Mouse (Mus musculus) embryonic facial prominence, embryonic 14.5 days (tissue): ENCODE results near the gene Kdm4b. TPM values are rescaled to one million over a fixed set of nuclear protein-coding genes. Genes with fewer than 3 reads are reported as not detected.

Experiments used
- ATAC-seq: fragments of 200-750 bp; cut with Nextera tagmentation; 2 replicates; pipeline ENCODE4 v1.8.0; 2017; ENCODE audit warnings: low read depth, moderate number of reproducible peaks, moderate TSS enrichment
- DNase-seq: peaks from one replicate; pipeline ENCODE4 v3.0.0-alpha.2; 2015; ENCODE audit warnings: low spot score
- H3K27ac ChIP-seq: fragments of 300-500 bp; sonication (generic); replicated peaks from 2 replicates; pipeline ENCODE4 v1.5.1; 2014; ENCODE audit warnings: low read depth, mild to moderate bottlenecking, low read length, moderate library complexity
- H3K27me3 ChIP-seq: fragments of 300-500 bp; sonication (generic); replicated peaks from 2 replicates; pipeline ENCODE4 v1.6.1; 2014; ENCODE audit warnings: low read length; ENCODE audit not compliant: control insufficient read depth, insufficient read depth
- H3K36me3 ChIP-seq: fragments of 300-500 bp; sonication (generic); 2 replicates; pipeline ENCODE4 v1.6.1; 2014; ENCODE audit warnings: low read length, mixed read lengths; ENCODE audit not compliant: control insufficient read depth, insufficient read depth
- H3K4me1 ChIP-seq: fragments of 300-500 bp; sonication (generic); 2 replicates; pipeline ENCODE4 v1.6.1; 2014; ENCODE audit warnings: antibody characterized with exemption, low read length; ENCODE audit not compliant: control insufficient read depth, insufficient read depth
- H3K4me2 ChIP-seq: fragments of 300-500 bp; sonication (generic); 2 replicates; pipeline ENCODE4 v1.6.1; 2014; ENCODE audit warnings: low read depth, mild to moderate bottlenecking, low read length, moderate library complexity, mixed read lengths
- H3K4me3 ChIP-seq: fragments of 300-500 bp; sonication (generic); 2 replicates; pipeline ENCODE4 v1.5.1; 2014; ENCODE audit warnings: low read depth, mild to moderate bottlenecking, low read length
- H3K9ac ChIP-seq: fragments of 300-500 bp; sonication (generic); 2 replicates; pipeline ENCODE4 v1.6.1; 2014; ENCODE audit warnings: low read depth, mild to moderate bottlenecking, low read length, moderate library complexity, mixed read lengths
- H3K9me3 ChIP-seq: fragments of 300-500 bp; sonication (generic); 2 replicates; pipeline ENCODE4 v1.6.1; 2016; ENCODE audit warnings: low read length; ENCODE audit not compliant: control insufficient read depth
- WGBS: fragments of 180-500 bp; shearing (Covaris S2); extraction: QIAGEN DNeasy Blood & Tissue Kit; methylation state at CpG from one replicate; pipeline ENCODE4 v1.1.7; 2014; 5-methylcytosine and 5-hydroxymethylcytosine counted together
- polyA plus RNA-seq: library from polyadenylated mRNA; unstranded; fragments of >200 nt; fragmentation: Nextera tagmentation; extraction: Ambion mirVana; gene quantifications from 2 replicates; pipeline ENCODE4 v1.2.1, GENCODE M21; 2014

Gene Kdm4b
- polyA plus RNA-seq, 1 experiment from 2014 or later = 29.1 TPM

DNA sequence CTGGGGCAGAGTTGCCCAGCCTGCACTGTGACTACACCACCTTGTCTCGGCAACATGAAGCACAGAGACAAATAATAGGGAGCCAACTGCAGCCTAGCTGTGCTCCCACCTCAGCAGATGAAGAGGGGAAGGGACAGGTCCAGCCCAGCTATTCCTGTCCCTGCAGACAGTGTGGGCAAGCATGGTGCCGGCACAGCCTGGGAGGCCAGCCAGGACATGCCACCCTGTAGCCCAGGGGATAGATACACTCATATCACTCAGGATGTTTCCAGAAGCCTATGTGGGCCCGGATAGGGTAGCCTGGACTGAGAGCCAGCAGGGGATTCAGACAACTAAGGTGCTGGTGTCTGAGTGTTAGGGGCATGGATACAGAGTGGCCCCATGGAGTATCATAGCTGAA lies 74.4 kb downstream of the Kdm4b start:
- ATAC-seq (no peak), DNase-seq (no peak)
- no peak overlapping the region for H3K4me2 ChIP-seq
- WGBS = 88% methylated on average over 3 of the region's 3 CpGs
- H3K9me3 ChIP-seq = no peaks in the 10 kb centered on the region
- H3K4me3 ChIP-seq = no peak overlapping the region
- H3K27ac ChIP-seq = no peak overlapping the region
- H3K27me3 ChIP-seq = no peaks in the 10 kb centered on the region
- H3K4me1 ChIP-seq = no peaks in the 10 kb centered on the region
- H3K36me3 ChIP-seq = peaks cover 88% of the 10 kb centered on the region
- H3K9ac ChIP-seq = no peak overlapping the region

DNA sequence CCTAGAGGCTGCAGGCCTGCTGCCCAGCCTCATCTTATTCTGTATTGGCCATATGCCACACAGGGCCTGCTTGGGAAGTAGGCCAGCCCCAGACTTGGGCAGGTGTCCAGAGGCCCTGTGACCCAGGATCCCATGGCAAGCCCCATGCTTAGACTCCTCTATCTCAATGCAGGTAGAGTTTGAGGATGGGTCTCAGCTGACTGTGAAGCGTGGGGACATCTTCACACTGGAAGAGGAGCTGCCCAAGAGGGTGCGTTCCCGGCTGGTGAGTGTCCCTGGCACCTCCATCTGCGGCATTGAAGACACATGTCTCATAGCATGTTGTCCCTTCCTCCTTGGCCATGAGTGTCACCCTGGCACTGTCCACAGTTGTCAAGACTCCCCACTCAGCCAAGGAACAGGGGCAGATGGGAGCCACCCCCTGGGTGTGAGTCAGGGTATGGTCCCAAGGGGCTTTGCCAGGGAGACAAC lies 75.2 kb downstream of the Kdm4b start:
- 98% methylated on average over 4 of the region's 4 CpGs for WGBS
- peaks cover 80% of the 10 kb centered on the region for H3K36me3 ChIP-seq

DNA sequence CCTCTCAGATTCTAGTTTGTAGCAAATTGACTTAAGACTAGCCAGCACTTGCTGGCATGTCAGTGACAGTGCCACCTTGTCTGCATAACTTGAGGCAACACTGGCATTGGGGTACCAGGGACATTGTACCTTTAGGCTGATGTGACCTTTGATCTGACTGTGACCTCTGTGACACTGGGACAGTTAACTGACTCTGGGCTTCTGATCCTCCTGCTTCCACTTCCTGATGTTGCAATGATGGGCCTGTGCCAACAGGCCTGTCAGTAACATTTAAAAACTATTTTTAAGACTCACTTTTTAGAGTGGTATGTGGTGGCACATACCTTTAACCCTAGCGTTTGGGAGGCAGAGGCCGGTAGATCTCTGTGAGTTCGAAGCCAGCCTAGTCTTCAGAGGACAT lies 79.5 kb downstream of the Kdm4b start:
- ATAC-seq = no peak
- H3K4me2 ChIP-seq = no peak overlapping the region
- H3K9me3 ChIP-seq = no peaks in the 10 kb centered on the region
- no peaks in the 10 kb centered on the region for H3K27me3 ChIP-seq
- H3K4me3 ChIP-seq = no peak overlapping the region
- 88% methylated on average over 3 of the region's 3 CpGs for WGBS
- no peak overlapping the region for H3K9ac ChIP-seq
- no peak overlapping the region for H3K27ac ChIP-seq
- peaks cover 7% of the 10 kb centered on the region; the same call in 1 of the 2 replicates for H3K4me1 ChIP-seq
- peaks cover 49% of the 10 kb centered on the region for H3K36me3 ChIP-seq
- no peak for DNase-seq

More for the DNA sequence above, 75.2 kb downstream of the Kdm4b start:
- no peaks in the 10 kb centered on the region for H3K9me3 ChIP-seq
- ATAC-seq (no peak), DNase-seq (no peak)
- H3K4me2 ChIP-seq = no peak overlapping the region
- H3K4me1 ChIP-seq = no peaks in the 10 kb centered on the region
- no peak overlapping the region for H3K9ac ChIP-seq
- H3K27me3 ChIP-seq = no peaks in the 10 kb centered on the region
- H3K4me3 ChIP-seq = no peak overlapping the region
- no peak overlapping the region for H3K27ac ChIP-seq

DNA sequence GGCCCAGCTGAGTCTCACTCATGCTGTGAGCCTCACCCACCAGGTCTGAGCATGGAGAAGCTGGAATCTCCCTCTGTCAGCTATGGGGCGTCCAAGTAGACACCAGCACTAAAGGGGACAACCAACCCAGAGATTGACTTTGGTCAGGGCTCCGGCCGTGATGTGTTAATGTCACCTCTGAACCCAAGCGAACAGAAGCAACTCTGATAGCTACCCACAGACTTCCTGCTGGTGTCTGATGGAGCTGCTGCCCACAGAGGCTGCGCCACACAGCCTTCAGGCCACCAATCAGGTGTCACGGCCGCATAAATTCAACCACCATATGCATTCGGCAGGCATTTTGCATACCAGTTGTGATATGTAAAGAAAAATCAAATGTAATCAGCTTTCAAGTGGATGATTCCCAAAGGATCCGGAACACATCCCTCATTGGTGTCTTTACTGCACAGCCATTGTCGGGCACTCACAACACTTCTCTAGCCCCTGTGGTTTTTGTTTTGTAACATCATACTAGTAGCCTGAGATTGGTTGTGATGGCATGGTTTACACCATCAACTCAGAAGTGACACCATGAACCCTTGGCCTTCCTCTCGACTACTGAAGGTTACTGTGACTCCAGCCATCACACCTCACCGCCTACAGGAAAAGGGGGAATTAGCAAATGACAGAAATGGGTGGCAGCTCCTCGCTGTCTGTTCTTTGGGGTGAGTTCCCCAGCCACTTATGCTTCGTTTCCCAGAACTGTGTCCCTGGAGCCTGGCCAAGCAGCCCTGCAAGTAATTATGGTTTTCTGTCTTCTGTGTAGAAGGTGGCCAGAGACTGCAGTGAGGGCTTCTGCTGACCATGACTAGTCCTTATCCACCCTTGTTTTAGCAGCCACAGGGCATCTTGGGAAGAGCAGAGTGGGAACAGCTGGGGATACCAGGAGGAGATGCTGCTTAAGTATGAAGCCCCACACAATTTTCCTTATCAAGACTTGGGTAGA lies 80.3 kb downstream of the Kdm4b start:
- peak; percentile 30 for DNase-seq
- peaks cover 49% of the 10 kb centered on the region for H3K36me3 ChIP-seq
- ATAC-seq = no peak
- WGBS = 72% methylated on average over 14 of the region's 14 CpGs
- H3K4me3 ChIP-seq = no peak overlapping the region
- no peak overlapping the region for H3K9ac ChIP-seq
- H3K27me3 ChIP-seq = no peaks in the 10 kb centered on the region
- no peak overlapping the region for H3K4me2 ChIP-seq
- H3K27ac ChIP-seq = peak overlapping the region; percentile 1; the same call in 1 of the 2 replicates
- no peaks in the 10 kb centered on the region for H3K9me3 ChIP-seq
- H3K4me1 ChIP-seq = peaks cover 7% of the 10 kb centered on the region; the same call in 1 of the 2 replicates

DNA sequence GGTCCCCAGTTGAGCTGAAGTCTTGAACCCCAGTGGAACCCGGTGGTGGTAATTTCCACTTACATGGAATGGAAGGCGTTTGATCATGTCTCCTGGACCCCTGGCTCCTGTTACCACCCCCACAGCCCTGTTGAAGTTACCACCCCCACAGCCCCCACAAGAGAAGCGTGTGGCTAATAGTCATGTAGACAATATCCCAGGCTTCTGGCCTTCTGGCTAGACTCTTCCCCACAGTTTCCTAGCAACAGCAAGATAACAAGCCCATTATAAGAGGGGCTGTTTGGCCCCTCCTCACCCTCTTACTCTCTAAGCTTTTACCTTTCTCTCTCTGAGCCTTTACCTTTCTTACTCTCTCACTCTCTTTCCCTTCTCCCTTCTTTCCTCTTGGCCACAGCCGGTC lies 81.0 kb downstream of the Kdm4b start:
- Histone ChIP-seq H3K9ac (no peak overlapping the region), H3K9me3 (no peaks in the 10 kb centered on the region), H3K36me3 (peaks cover 49% of the 10 kb centered on the region), H3K4me3 (no peak overlapping the region), H3K4me1 (peaks cover 7% of the 10 kb centered on the region; the same call in 1 of the 2 replicates), H3K27me3 (no peaks in the 10 kb centered on the region), H3K4me2 (no peak overlapping the region), H3K27ac (peak overlapping the region; percentile 1)
- no peak for ATAC-seq
- 53% methylated on average over 4 of the region's 4 CpGs for WGBS
- DNase-seq = no peak

DNA sequence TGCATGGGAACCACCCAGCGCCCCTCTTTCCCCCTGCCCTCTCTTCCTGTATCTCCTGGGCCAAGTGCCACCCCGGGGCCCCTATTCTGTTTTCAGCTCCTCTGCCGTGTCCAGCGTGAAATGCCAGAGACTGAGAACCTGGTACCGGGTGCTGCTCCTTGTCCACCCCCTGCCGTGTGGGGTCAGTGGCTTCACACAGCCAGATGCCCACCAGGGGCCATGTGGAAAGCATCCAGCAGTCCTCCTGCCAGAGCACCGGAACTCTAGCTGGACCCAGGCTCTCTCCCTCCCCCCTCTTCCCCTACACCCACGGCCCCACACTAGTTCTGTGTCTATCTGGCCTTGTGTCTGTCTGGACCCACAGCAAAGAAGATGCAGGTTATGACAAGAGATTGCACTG lies 81.5 kb downstream of the Kdm4b start:
- Histone ChIP-seq H3K9me3 (no peaks in the 10 kb centered on the region), H3K9ac (no peak overlapping the region), H3K27ac (peak overlapping the region; percentile 1), H3K27me3 (no peaks in the 10 kb centered on the region), H3K4me2 (no peak overlapping the region), H3K4me3 (no peak overlapping the region), H3K36me3 (peaks cover 49% of the 10 kb centered on the region), H3K4me1 (peaks cover 7% of the 10 kb centered on the region; the same call in 1 of the 2 replicates)
- DNase-seq = no peak
- WGBS = 43% methylated on average over 8 of the region's 8 CpGs
- no peak for ATAC-seq

DNA sequence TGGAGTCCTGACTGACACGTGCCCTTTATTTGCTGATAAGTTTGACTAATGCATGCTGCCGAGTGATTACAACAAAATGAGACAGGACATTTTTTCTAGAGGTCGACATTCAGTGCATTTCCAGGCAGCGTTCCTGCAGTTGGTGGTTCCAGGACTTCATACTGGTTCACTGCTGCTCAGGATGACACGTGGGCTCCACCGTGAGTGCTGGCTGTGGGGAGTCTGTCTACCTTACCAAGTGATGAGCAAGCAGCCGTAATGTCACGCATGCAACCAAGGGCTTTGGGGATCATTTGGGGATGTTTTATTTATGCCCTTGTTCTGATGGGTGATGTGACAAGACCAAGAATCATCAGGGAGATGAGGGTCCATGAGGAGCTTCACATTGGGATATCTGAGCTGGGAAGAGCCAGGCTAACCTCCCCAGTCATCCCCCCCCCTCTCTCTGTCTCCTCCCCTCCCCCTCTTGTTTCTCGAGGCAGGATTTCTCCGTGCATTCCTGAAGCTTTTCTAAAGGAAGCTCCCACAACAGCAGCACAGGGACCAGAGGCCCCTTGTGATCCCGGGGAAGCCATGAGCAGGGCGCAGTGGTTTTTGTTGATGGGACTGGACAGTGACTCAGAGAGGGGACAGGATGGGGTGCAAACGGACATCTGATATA lies 83.2 kb downstream of the Kdm4b start:
- H3K36me3 ChIP-seq = peaks cover 54% of the 10 kb centered on the region
- no peak overlapping the region for H3K9ac ChIP-seq
- no peak for DNase-seq
- peaks cover 7% of the 10 kb centered on the region; the same call in 1 of the 2 replicates for H3K4me1 ChIP-seq
- no peak overlapping the region for H3K4me3 ChIP-seq
- H3K27me3 ChIP-seq = no peaks in the 10 kb centered on the region
- ATAC-seq = no peak
- H3K27ac ChIP-seq = no peak overlapping the region
- H3K9me3 ChIP-seq = no peaks in the 10 kb centered on the region
- H3K4me2 ChIP-seq = no peak overlapping the region
- 45% methylated on average over 12 of the region's 13 CpGs for WGBS

DNA sequence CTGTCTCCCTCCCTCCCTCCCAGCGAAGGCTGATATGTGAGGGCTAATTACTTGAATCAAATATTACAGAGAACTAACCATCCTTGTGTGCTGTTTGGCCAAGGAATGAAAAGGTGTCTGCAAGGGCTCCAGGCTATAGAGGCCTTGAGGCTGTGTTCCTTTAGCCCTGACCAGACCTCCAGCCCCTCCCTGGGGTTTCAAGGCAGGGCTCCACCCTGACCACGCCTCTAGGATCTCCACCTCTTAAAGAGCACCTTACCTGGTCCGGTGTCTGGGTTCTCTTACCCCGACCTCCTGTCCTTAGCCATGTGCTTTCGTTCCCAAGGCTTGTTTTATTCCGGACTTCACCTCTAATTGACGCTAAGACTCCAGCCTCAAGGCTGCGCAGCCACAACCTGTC lies 83.9 kb downstream of the Kdm4b start:
- ATAC-seq = peak; percentile 55; the same call in 1 of the 2 replicates
- 40% methylated on average over 7 of the region's 8 CpGs for WGBS
- no peak overlapping the region for H3K4me3 ChIP-seq
- no peak overlapping the region for H3K9ac ChIP-seq
- peaks cover 54% of the 10 kb centered on the region for H3K36me3 ChIP-seq
- H3K27ac ChIP-seq = no peak overlapping the region
- H3K4me1 ChIP-seq = peaks cover 7% of the 10 kb centered on the region; the same call in 1 of the 2 replicates
- no peak for DNase-seq
- no peaks in the 10 kb centered on the region for H3K27me3 ChIP-seq
- H3K4me2 ChIP-seq = no peak overlapping the region
- H3K9me3 ChIP-seq = no peaks in the 10 kb centered on the region
